Mouse (Mus musculus): Measurements from ENCODE around the gene Pitpnm3. TPM values are rescaled to one million over a fixed set of nuclear protein-coding genes. Genes with fewer than 3 reads are reported as not detected.

Pitpnm3 gene
- polyA plus RNA-seq, 1 experiment from 2014 or later, result 0.19 TPM

DNA sequence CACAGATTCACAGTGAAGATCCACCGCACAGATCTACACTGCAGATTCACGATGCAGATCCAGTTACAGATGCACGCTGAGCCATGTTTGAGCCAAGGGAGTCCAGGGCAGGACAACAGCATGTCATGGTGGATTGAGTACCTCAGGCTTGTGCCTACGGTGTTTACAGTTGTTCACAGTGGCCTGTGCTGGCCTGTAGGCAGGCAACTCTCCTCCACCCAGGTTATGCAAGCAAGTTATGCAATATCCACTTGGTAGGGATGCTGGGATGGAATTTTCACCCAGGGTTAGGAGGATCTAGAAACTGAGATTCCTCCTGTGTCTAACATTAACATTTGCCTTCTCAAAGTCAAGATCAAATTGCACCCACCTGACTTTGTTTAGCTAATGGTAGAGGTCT is 53.0 kb downstream of the Pitpnm3 start:
- ATAC-seq, result no peak; the same call in 1 of the 2 replicates
- no peak overlapping the region for H3K9ac ChIP-seq
- WGBS (ENCODE audit: insufficient replicate concordance), result 74% methylated on average over 4 of the region's 4 CpGs

GRCm38 (mm10) chr11:72080461-72080860 is 55.1 kb downstream of the Pitpnm3 start:
- WGBS (ENCODE audit: insufficient replicate concordance), result 63% methylated on average over 6 of the region's 6 CpGs
- Histone ChIP-seq H3K4me3 (no peak overlapping the region), H3K4me2 (no peak overlapping the region), H3K4me1 (no peaks in the 10 kb centered on the region), H3K9me3 (replicated peaks) (no peaks in the 10 kb centered on the region), H3K36me3 (no peaks in the 10 kb centered on the region), H3K27ac (no peak overlapping the region), H3K27me3 (replicated peaks) (0 out of 2 replicates have a peak, but pooled peaks cover 4% of the 10 kb centered on the region), H3K9ac (no peak overlapping the region)
- ATAC-seq, result no peak

More for the DNA sequence above, 53.0 kb downstream of the Pitpnm3 start:
- 0 out of 2 replicates have a peak, but pooled peaks cover 4% of the 10 kb centered on the region for H3K27me3 ChIP-seq (replicated peaks)
- H3K36me3 ChIP-seq, result no peaks in the 10 kb centered on the region
- no peaks in the 10 kb centered on the region for H3K9me3 ChIP-seq (replicated peaks)
- no peak overlapping the region for H3K4me2 ChIP-seq
- H3K4me3 ChIP-seq, result no peak overlapping the region
- peaks cover 4% of the 10 kb centered on the region; the same call in 1 of the 2 replicates for H3K4me1 ChIP-seq
- H3K27ac ChIP-seq, result no peak overlapping the region

DNA sequence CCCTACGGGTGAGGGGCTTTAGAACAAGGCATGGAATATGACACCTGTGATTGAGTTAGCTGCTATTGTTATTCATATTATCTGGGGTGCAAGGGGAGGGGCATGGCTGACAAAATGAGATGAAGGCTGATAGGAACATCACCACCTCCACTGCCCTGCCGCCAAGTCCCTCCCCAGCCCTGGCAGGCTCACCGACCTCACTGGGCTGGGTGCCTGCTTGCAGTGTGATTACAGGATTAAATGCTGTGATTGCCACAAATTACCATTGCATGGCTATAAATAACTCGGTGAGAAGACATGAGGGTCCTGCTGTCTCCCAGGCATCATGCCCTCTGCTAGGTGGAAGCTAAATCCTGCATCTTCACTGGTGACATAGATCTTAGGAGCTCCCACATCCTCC is 56.9 kb downstream of the Pitpnm3 start:
- Histone ChIP-seq H3K27ac (no peak overlapping the region), H3K4me1 (no peaks in the 10 kb centered on the region), H3K4me2 (no peak overlapping the region), H3K36me3 (no peaks in the 10 kb centered on the region), H3K9me3 (replicated peaks) (no peaks in the 10 kb centered on the region), H3K4me3 (no peak overlapping the region), H3K27me3 (replicated peaks) (0 out of 2 replicates have a peak, but pooled peaks cover 4% of the 10 kb centered on the region), H3K9ac (no peak overlapping the region)
- ATAC-seq, result no peak
- 46% methylated on average over 4 of the region's 4 CpGs for WGBS (ENCODE audit: insufficient replicate concordance)

DNA sequence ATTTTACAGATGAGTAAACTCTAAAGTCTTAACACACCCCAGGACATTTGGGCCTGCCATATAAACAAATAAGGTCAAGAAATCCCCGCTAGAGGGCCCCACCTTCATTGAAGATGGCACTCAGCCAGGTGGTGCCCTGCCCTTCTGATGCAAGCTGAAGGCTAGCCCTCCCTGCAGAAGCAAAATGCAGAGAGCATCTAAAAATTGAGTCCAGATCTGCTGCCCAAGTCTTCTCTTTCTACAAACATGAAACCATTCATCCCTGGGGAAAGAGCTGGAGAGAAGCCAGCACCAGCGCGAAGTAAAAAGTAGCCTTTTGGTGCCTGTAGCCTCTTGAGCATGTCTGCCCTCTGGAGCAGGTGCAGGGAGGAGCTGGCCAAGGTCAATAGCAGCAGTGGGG is 57.5 kb downstream of the Pitpnm3 start:
- no peaks in the 10 kb centered on the region for H3K4me1 ChIP-seq
- WGBS (ENCODE audit: insufficient replicate concordance), result 47% methylated on average over 3 of the region's 3 CpGs
- ATAC-seq, result no peak
- H3K4me2 ChIP-seq, result no peak overlapping the region
- H3K27me3 ChIP-seq (replicated peaks), result 0 out of 2 replicates have a peak, but pooled peaks cover 4% of the 10 kb centered on the region
- H3K4me3 ChIP-seq, result no peak overlapping the region
- no peak overlapping the region for H3K27ac ChIP-seq
- no peaks in the 10 kb centered on the region for H3K36me3 ChIP-seq
- no peak overlapping the region for H3K9ac ChIP-seq
- no peaks in the 10 kb centered on the region for H3K9me3 ChIP-seq (replicated peaks)

GRCm38 (mm10) chr11:72074230-72074629 is 61.3 kb downstream of the Pitpnm3 start:
- Histone ChIP-seq H3K9ac (no peak overlapping the region), H3K4me3 (no peak overlapping the region), H3K9me3 (replicated peaks) (no peaks in the 10 kb centered on the region), H3K36me3 (no peaks in the 10 kb centered on the region), H3K4me2 (no peak overlapping the region), H3K27me3 (replicated peaks) (no peaks in the 10 kb centered on the region; the same call in 1 of the 2 replicates), H3K4me1 (no peaks in the 10 kb centered on the region), H3K27ac (no peak overlapping the region)
- no peak for ATAC-seq
- 56% methylated on average over 13 of the region's 13 CpGs for WGBS (ENCODE audit: insufficient replicate concordance)

DNA sequence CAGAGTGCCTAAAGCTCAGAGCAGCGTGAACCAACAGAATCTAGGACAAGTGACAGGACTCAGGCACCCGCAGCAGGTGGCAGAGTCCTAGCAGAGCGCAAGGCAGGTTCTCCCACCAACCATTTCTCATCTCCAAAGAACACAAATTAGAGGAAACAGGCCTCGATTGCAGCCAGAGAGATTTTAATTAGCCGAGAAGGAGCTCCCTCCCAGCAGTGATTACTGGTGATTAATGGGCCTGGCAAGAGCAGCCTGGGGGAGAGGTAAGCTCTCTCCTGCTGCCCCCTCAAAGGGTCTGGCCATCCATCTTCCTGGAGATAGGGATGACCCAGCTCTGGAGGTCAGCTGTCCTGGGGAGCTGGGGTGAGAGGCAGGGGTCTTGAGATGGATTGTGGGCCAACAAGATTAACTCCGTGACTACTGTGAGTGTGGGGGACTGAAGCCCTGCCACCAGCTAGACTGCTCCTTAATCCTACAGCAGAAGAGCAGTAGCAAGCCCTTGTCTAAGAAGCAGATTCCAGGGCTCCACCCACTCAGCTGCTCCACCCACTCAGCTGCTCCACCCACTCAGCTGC is 63.2 kb downstream of the Pitpnm3 start:
- Histone ChIP-seq H3K9me3 (replicated peaks) (no peaks in the 10 kb centered on the region), H3K27me3 (replicated peaks) (no peaks in the 10 kb centered on the region; the same call in 1 of the 2 replicates), H3K4me3 (no peak overlapping the region), H3K36me3 (no peaks in the 10 kb centered on the region), H3K4me1 (no peaks in the 10 kb centered on the region), H3K27ac (no peak overlapping the region), H3K9ac (no peak overlapping the region), H3K4me2 (no peak overlapping the region)
- 49% methylated on average over 6 of the region's 6 CpGs for WGBS (ENCODE audit: insufficient replicate concordance)
- ATAC-seq, result no peak

- Histone ChIP-seq H3K4me2 (no peak overlapping the region), H3K36me3 (no peaks in the 10 kb centered on the region), H3K27me3 (replicated peaks) (peaks cover 5% of the 10 kb centered on the region), H3K9me3 (replicated peaks) (no peaks in the 10 kb centered on the region), H3K9ac (no peak overlapping the region), H3K4me3 (no peak overlapping the region), H3K27ac (no peak overlapping the region), H3K4me1 (no peaks in the 10 kb centered on the region)
- ATAC-seq, result no peak
- WGBS (ENCODE audit: insufficient replicate concordance), result 71% methylated on average over 9 of the region's 9 CpGs
Observed at GRCm38 (mm10) chr11:72070733-72071132, 64.8 kb downstream of the Pitpnm3 start.

DNA sequence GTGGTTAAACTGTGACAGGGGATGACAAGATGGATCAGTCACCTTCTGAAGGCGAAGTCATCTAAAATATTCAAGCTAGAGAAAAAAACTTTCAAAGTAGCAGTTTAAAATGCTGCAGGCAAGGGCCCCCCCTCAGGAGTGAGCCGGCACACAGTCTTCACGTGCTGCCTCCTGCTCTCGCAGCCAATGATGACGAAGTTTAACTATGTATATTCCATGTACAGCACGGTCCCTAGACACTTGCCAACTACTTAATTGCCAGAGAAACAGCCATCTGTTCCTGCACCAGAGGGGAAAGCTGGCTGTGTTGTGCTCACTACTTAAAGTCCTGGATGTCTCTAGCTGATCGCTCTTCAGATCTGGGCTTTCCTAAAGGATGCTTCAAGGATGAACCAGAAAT is 67.6 kb downstream of the Pitpnm3 start:
- no peaks in the 10 kb centered on the region for H3K4me1 ChIP-seq
- no peak overlapping the region for H3K27ac ChIP-seq
- no peaks in the 10 kb centered on the region for H3K36me3 ChIP-seq
- WGBS (ENCODE audit: insufficient replicate concordance), result 66% methylated on average over 7 of the region's 7 CpGs
- H3K9me3 ChIP-seq (replicated peaks), result 0 out of 2 replicates have a peak, but pooled peaks cover 7% of the 10 kb centered on the region
- no peak overlapping the region for H3K4me3 ChIP-seq
- H3K9ac ChIP-seq, result no peak overlapping the region
- ATAC-seq, result no peak
- H3K27me3 ChIP-seq (replicated peaks), result peaks cover 8% of the 10 kb centered on the region
- H3K4me2 ChIP-seq, result no peak overlapping the region

GRCm38 (mm10) chr11:72067326-72067725 is 68.3 kb downstream of the Pitpnm3 start:
- Histone ChIP-seq H3K27ac (no peak overlapping the region), H3K4me2 (no peak overlapping the region), H3K4me1 (no peaks in the 10 kb centered on the region), H3K9ac (no peak overlapping the region), H3K4me3 (no peak overlapping the region), H3K36me3 (no peaks in the 10 kb centered on the region), H3K27me3 (replicated peaks) (peaks cover 8% of the 10 kb centered on the region), H3K9me3 (replicated peaks) (0 out of 2 replicates have a peak, but pooled peaks cover 7% of the 10 kb centered on the region)
- no peak for ATAC-seq
- 71% methylated on average over 5 of the region's 5 CpGs for WGBS (ENCODE audit: insufficient replicate concordance)

DNA sequence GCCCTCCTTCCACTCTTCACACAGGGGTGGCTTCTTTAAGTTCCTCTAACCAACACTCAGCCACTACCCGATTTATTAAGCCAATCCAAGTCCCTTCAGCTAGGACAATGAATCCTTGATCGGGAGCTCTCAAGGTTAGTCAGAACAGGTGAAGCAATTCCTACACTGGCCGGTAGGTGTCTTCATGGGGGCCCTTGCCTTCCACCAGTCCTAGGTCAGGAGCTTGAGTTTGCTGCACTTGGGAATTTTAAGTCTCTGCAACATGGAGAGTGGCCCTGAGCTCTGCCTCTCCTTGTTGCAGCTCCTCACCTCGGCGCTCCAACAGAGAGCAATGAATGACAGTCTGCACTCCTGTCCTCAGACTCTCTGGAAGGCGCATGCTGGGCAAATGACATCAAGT is 69.2 kb downstream of the Pitpnm3 start:
- Histone ChIP-seq H3K4me3 (no peak overlapping the region), H3K9me3 (replicated peaks) (0 out of 2 replicates have a peak, but pooled peaks cover 7% of the 10 kb centered on the region), H3K9ac (no peak overlapping the region), H3K27me3 (replicated peaks) (peaks cover 8% of the 10 kb centered on the region), H3K4me2 (no peak overlapping the region), H3K4me1 (no peaks in the 10 kb centered on the region), H3K27ac (no peak overlapping the region), H3K36me3 (no peaks in the 10 kb centered on the region)
- WGBS (ENCODE audit: insufficient replicate concordance), result 28% methylated on average over 6 of the region's 6 CpGs
- no peak for ATAC-seq

GRCm38 (mm10) chr11:72065103-72065502 is 70.5 kb downstream of the Pitpnm3 start:
- WGBS (ENCODE audit: insufficient replicate concordance), result 70% methylated on average over 8 of the region's 8 CpGs
- Histone ChIP-seq H3K9me3 (replicated peaks) (0 out of 2 replicates have a peak, but pooled peaks cover 7% of the 10 kb centered on the region), H3K4me3 (no peak overlapping the region), H3K4me2 (no peak overlapping the region), H3K27me3 (replicated peaks) (peaks cover 8% of the 10 kb centered on the region), H3K27ac (no peak overlapping the region), H3K4me1 (no peaks in the 10 kb centered on the region), H3K36me3 (no peaks in the 10 kb centered on the region), H3K9ac (no peak overlapping the region)
- ATAC-seq, result no peak

GRCm38 (mm10) chr11:72064414-72064813 is 71.2 kb downstream of the Pitpnm3 start:
- WGBS (ENCODE audit: insufficient replicate concordance), result 56% methylated on average over 6 of the region's 6 CpGs
- no peak overlapping the region for H3K4me2 ChIP-seq
- no peak overlapping the region for H3K9ac ChIP-seq
- H3K27ac ChIP-seq, result no peak overlapping the region
- no peak overlapping the region for H3K4me3 ChIP-seq
- H3K9me3 ChIP-seq (replicated peaks), result 0 out of 2 replicates have a peak, but pooled peaks cover 7% of the 10 kb centered on the region
- H3K36me3 ChIP-seq, result no peaks in the 10 kb centered on the region
- H3K27me3 ChIP-seq (replicated peaks), result peaks cover 9% of the 10 kb centered on the region
- no peaks in the 10 kb centered on the region for H3K4me1 ChIP-seq
- ATAC-seq, result no peak
